Mouse (Mus musculus) ES-Bruce4 (cell line): ENCODE data around the gene Fkrp. TPM values are rescaled to one million over a fixed set of nuclear protein-coding genes. Genes with fewer than 3 reads are reported as not detected.

ENCODE experiments used
- H3K27ac ChIP-seq: 2 replicates; pipeline ENCODE4 v1.5.1; 2012; ENCODE audit warnings: low read length, inconsistent platforms; ENCODE audit not compliant: insufficient read depth
- H3K27me3 ChIP-seq: 2 replicates; pipeline ENCODE4 v1.6.1; 2012; ENCODE audit warnings: mild to moderate bottlenecking, low read length, inconsistent platforms; ENCODE audit not compliant: control insufficient read depth, poor library complexity, insufficient read depth, severe bottlenecking
- H3K36me3 ChIP-seq: 2 replicates; pipeline ENCODE4 v1.6.1; 2012; ENCODE audit warnings: inconsistent platforms, mild to moderate bottlenecking, low read length, moderate library complexity; ENCODE audit not compliant: control insufficient read depth, poor library complexity, insufficient read depth, severe bottlenecking
- H3K4me1 ChIP-seq: one replicate; pipeline ENCODE4 v1.8.1; 2011; ENCODE audit warnings: low read length; ENCODE audit not compliant: control insufficient read depth, insufficient read depth
- H3K4me3 ChIP-seq: 2 replicates; pipeline ENCODE4 v1.5.1; 2011; ENCODE audit warnings: low read depth, mild to moderate bottlenecking, low read length
- H3K9ac ChIP-seq: 2 replicates; pipeline ENCODE4 v1.6.1; 2012; ENCODE audit warnings: low read depth, mild to moderate bottlenecking, inconsistent platforms; ENCODE audit not compliant: poor library complexity, severe bottlenecking
- H3K9me3 ChIP-seq: replicated peaks from 2 replicates; pipeline ENCODE4 v1.6.1; 2012; ENCODE audit warnings: mild to moderate bottlenecking, low read length, inconsistent platforms; ENCODE audit not compliant: control insufficient read depth, poor library complexity, insufficient read depth, severe bottlenecking
- CTCF ChIP-seq: IDR thresholded peaks from one replicate; pipeline ENCODE4 v1.8.1; 2011; ENCODE audit warnings: low read depth, low read length
- EP300 ChIP-seq: IDR thresholded peaks from 2 replicates; pipeline ENCODE4 v1.6.1; 2011; ENCODE audit warnings: low read depth, low read length; ENCODE audit not compliant: insufficient read depth
- POLR2A ChIP-seq: IDR thresholded peaks from one replicate; pipeline ENCODE4 v1.8.1; 2011; ENCODE audit warnings: low read length; ENCODE audit not compliant: insufficient read depth
- polyA plus RNA-seq: library from polyadenylated mRNA; stranded (reverse); fragments of >200 nt; gene quantifications from 2 replicates; pipeline ENCODE4 v1.2.4, GENCODE M21; 2011; ENCODE audit warnings: low read depth; ENCODE audit not compliant: missing spikeins, insufficient read depth, insufficient read length

Fkrp gene
- polyA plus RNA-seq, 1 experiment: 14.7 TPM

DNA sequence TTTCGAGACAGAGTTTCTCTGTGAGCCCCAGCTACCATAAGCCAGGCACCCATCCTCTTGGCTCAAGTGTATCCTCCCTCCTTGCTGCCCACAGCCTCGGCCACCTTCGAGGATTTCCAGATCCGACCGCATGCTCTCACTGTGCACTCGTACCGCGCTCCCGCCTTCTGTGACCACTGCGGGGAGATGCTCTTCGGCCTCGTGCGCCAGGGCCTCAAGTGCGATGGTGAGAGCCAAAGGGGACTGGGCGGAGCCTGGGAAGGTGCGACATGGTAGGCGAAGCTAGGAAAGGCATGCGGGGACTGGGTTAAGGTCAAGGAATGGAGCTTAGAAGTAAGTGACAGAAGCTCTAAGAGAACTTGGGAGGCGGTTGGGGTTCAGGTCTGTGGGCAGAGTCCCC is 31.0 kb upstream of the Fkrp start:
- H3K9me3 ChIP-seq: no peaks in the 10 kb centered on the region
- H3K9ac ChIP-seq: no peak overlapping the region
- no peaks in the 10 kb centered on the region for H3K27me3 ChIP-seq
- H3K4me3 ChIP-seq: no peak overlapping the region
- no peak overlapping the region for H3K27ac ChIP-seq
- H3K4me1 ChIP-seq: peaks cover 2% of the 10 kb centered on the region
- no peaks in the 10 kb centered on the region for H3K36me3 ChIP-seq
- TF ChIP-seq POLR2A (no peak), EP300 (no peak), CTCF (no peak)

DNA sequence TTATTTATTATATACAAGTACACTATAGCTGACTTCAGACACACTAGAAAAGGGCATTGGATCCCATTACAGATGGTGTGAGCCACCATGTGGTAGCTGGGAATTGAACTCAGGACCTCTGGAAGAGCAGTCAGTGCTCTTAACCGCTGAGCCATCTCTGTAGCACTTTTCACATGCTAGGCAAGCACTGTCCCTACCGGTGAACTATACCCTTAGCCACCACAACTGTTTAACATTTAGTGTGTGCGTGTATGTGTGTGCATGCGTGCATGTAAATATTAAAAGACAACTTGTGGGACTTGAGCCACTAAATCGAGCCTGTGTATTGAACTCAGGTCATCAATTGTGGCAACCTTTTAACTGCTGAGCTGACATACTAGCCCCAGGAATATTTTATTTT is 30.2 kb upstream of the Fkrp start:
- Histone ChIP-seq H3K4me3 (no peak overlapping the region), H3K9ac (no peak overlapping the region), H3K4me1 (peaks cover 2% of the 10 kb centered on the region), H3K36me3 (no peaks in the 10 kb centered on the region), H3K9me3 (no peaks in the 10 kb centered on the region), H3K27ac (no peak overlapping the region), H3K27me3 (no peaks in the 10 kb centered on the region)
- TF ChIP-seq EP300 (no peak), POLR2A (no peak), CTCF (no peak)

DNA sequence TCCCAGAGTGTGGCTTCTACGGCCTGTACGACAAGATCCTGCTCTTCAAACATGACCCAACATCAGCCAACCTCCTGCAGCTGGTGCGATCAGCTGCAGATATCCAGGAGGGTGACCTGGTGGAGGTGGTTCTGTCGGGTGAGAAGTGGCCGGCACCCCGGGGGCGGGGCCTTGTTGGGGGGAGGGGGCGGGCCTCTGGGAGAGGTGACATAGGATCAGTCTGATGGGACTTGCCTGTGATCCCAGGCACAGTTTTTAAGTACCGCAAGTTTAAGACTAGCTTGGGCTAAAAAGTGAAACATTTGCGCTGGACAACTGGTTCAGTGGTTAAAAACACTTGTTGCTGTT is 29.3 kb upstream of the Fkrp start:
- Histone ChIP-seq H3K4me1 (peaks cover 2% of the 10 kb centered on the region), H3K36me3 (no peaks in the 10 kb centered on the region), H3K27ac (no peak overlapping the region), H3K4me3 (peak overlapping the region; percentile 65), H3K9me3 (no peaks in the 10 kb centered on the region), H3K9ac (0 out of 2 replicates have a peak overlapping the region, but pooled peaks have one; percentile 10), H3K27me3 (no peaks in the 10 kb centered on the region)
- TF ChIP-seq EP300 (no peak), POLR2A (no peak), CTCF (no peak)

DNA sequence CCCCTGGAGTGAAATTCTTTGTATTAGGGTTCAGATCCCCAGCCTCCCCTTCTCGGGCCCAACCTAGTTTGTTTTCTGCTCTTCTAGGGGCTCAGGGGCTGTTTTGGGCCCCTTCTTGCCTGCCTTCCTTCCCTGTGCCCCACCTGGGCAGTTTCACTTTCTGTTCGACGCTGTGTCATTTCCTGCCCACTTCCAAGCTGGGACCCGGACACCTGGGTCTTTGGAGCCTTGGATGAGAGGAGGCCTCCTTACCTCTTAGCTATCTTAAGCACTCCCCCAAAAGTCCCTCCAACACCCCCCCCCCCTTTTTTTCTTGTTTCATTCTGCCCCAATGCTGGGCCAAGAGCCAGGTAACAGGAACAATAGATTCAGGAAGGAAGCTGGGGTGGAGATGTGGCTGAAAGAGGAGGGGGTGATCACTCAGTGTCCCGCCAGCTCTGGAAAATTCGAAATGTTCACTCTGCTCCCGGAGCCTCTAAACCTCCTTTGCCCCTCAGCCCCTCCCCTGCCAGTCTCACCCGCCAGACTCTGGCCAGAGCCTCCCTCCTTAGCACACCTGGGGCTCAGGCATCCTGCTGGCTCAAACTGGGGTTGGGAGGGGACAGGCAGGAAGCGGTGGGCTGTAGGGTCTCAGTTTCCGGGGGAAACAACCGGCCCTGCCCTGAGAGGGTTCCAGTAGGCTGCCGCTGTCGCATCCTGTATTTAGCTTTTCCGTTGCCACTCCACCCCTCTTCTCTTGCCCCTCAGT is 28.7 kb upstream of the Fkrp start:
- H3K27ac ChIP-seq: no peak overlapping the region
- H3K4me1 ChIP-seq: peaks cover 2% of the 10 kb centered on the region

DNA sequence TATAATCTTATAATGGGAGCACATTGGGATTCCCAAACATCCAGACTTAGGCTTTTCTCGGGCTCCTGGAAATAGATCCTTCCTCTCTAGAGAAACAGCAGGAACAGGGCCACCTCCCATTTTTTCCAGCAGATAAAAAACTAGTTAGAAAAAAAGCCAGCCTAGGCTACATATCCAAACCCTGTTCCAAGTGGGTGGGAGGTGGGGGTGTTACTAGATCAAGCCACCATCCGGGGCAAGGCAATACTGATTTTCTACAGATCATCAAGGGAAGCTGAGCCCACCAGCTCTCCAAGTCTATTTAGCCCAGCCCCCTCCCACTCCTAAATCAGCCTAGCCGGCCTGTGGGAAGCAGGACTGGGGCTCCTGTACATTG is 28.2 kb upstream of the Fkrp start:
- Histone ChIP-seq H3K4me1 (peaks cover 2% of the 10 kb centered on the region), H3K9me3 (no peaks in the 10 kb centered on the region)

More for the DNA sequence above, 28.7 kb upstream of the Fkrp start:
- no peaks in the 10 kb centered on the region for H3K9me3 ChIP-seq
- 0 out of 2 replicates have a peak overlapping the region, but pooled peaks have one; percentile 10 for H3K9ac ChIP-seq
- peak overlapping the region; percentile 65 for H3K4me3 ChIP-seq
- H3K27me3 ChIP-seq: no peaks in the 10 kb centered on the region
- no peaks in the 10 kb centered on the region for H3K36me3 ChIP-seq
- no peak for TF ChIP-seq POLR2A

DNA sequence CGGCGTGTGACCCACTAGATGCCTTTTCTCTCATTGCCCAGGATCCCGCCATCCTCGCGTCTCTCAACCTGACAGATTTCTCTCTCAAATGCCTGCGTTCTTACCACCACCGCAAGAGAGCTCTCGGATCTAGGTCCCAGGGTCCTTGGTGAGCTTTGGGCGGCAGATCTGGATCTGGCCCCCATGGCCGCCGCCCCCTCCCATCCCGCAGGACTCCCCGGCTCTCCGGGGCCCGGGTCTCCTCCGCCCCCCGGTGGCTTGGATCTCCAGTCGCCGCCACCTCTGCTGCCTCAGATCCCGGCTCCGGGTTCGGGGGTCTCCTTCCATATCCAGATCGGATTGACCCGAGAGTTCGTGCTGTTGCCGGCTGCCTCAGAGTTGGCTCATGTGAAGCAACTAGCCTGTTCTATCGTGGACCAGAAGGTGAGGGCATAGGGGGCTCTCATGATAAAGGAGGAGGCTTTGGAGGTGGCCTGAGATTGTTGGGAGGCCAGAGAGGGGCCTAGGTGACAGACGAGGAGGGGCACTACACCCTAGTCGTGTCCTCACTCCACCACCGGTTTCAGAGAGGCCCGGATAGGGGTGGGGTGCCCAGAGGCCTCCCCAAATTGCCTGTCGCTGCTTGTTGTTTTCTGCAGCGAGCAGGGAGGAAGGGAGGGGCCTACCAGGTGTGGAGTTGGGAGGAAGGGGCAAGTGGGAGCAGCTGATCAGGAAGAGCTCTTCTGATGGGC is 27.1 kb upstream of the Fkrp start:
- Histone ChIP-seq H3K4me1 (peaks cover 2% of the 10 kb centered on the region), H3K27me3 (no peaks in the 10 kb centered on the region), H3K4me3 (peak overlapping the region; percentile 71), H3K36me3 (no peaks in the 10 kb centered on the region), H3K27ac (no peak overlapping the region), H3K9me3 (no peaks in the 10 kb centered on the region), H3K9ac (peak overlapping the region; percentile 51)
- no peak for TF ChIP-seq EP300
- TF ChIP-seq CTCF: no peak
- no peak for TF ChIP-seq POLR2A

More for the DNA sequence above, 28.2 kb upstream of the Fkrp start:
- no peak overlapping the region for H3K27ac ChIP-seq
- H3K4me3 ChIP-seq: no peak overlapping the region
- H3K9ac ChIP-seq: 0 out of 2 replicates have a peak overlapping the region, but pooled peaks have one; percentile 10
- TF ChIP-seq CTCF: no peak
- TF ChIP-seq POLR2A: no peak
- no peak for TF ChIP-seq EP300
- H3K27me3 ChIP-seq: no peaks in the 10 kb centered on the region
- no peaks in the 10 kb centered on the region for H3K36me3 ChIP-seq
